Mouse (Mus musculus) embryo, embryonic 11 days (tissue): ENCODE results near the gene Castor2.

Experiments used
- DNase-seq: peaks from one replicate; pipeline ENCODE4 v3.0.0-alpha.2; 2015

Castor2 gene

DNA sequence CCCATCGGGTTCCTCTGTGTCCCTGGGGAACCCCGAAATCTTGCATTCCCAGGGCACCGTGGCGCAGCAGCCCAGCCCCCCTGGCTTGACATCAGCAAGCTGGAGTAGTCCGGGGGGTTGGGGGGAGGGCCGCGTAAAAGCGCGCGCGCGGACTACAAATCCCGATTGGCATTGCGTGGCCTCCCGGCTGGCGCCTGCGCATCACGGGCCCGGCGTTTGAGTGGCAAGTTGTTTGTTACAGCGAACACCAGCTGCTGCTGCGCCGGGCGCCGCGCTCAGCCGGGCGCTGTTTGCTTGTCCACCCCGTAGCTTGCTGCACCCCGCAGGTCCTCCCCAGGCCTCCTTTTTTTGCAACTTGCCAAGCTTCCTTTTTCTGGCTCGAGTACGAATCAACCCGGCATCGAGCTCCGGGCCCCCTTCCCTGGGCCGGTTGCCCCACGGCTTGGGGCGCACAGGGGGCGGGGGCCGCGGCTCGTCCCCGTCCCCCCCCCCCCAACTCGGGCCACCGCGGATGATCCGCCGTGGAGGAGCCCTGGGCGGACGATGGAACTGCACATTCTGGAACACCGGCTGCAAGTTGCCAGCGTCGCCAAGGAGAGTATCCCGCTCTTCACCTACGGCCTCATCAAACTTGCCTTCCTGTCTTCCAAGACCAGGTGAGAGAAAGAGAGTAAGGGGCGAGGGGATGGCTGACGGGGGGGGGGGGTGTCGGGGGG is at the start of gene Castor2:
Gene Castor2 (plus strand): TSS at position 216 of the 716 bp plus-strand sequence.
- peak; percentile 97 for DNase-seq

- peak; percentile 64 for DNase-seq
Measured at GRCm38 (mm10) chr5:134050711-134051110, 48.8 kb upstream of the Castor2 start.

DNA sequence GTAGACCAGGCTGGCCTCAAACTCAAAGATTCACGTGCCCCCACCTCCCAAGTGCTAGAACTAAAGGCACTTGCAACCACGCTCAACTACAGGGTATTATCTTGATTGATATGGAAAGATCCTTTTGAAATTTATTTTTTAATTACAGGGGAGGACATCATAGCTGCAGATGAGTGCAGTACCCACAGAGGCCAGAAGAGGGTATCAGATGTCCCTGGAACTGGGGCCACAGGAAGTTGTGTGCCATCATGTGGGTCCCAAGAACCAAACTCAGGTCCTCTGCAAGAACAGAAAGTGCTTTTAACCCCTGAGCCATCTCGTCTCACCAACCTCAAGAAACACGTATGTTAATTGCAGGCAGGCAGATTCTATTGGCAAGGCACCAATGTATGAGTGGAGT is 46.9 kb upstream of the Castor2 start:
- no peak for DNase-seq

DNA sequence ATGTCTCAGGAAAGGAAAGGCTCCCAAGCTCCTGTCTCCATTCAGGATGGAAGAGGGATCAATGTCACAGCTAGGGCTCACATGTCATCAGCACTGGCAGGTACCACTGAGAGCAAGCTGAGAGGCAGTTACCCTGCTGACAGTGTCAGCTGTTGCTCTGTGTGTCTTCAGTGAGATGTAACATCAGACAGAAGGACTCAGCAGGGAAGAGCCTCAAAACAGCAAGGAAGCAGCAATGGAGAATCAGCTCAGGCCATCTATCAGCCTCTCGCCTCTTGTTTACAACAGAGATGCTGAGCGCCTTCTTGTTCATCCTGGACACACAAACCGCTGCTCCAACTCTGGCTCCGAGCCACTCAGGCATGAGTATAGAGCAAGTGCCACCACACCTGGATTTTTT is 45.0 kb upstream of the Castor2 start:
- no peak for DNase-seq

GRCm38 (mm10) chr5:134058793-134059352 is 40.6 kb upstream of the Castor2 start:
- peak; percentile 63 for DNase-seq

- peak; percentile 88 for DNase-seq
Measured at GRCm38 (mm10) chr5:134063362-134064064, 36.0 kb upstream of the Castor2 start.

GRCm38 (mm10) chr5:134066261-134066660 is 33.2 kb upstream of the Castor2 start:
- DNase-seq, result no peak

DNA sequence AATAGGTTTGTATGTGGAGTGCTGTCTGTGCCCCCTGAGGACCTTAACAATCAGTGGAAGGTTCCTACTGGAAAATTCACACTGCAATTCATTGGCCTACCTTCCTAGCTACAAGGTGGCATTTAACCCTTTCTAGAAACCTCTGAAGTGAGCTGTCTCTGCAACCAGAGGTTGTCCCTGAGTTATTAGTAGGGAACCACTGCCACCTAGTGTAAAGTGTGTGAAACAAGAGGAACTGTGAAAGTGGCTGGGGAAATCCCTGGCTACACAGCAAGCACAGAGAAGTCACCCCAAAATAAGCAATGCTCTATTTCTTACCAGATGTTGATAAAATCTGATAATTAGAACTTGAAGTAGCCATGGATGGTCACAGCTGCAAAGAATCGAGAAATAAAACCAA is 31.6 kb upstream of the Castor2 start:
- peak; percentile 58 for DNase-seq

DNA sequence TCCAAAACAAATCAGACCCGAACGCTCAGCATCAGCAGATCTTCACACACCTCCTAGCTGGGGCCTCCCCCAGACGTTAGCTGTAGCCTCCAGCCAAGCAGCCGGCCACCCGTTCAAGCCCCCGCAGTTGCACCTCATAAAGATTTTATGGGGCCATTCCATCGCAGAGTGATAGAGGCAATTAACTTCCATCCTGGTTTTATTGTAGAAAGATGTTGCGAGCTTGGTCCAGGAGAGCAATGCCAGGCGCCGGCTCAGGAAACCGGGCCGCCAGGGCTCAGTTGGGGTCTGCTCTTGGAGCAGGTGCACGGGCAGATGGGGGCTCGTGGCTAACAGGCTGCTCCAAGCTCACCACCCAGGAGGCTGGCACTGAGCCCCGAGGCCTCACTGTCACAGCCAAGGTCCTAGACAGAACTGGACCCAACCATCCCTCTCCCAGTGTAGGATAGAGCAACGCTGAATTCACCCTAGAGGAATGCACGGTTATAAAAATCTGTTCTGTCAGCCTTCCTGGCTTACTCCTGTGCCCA is 25.9 kb upstream of the Castor2 start:
- peak; percentile 23 for DNase-seq

DNA sequence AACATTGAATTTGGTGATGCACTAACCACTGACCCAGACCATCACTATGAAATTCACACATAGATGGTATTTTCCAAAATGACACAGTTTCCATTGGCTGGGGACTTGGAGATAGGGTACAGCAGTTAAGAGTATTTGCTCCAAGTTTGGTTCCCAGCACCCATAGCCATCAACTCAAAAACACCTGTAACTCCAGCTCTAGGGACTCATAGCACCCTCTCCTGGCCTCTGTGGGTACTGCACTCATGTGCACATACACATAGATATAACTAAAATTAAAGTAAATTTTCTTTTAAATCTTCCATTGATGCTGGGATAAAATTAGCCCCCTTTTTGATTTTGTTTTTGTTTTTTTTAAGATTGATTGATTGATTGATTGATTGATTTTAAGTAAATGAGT is 25.1 kb upstream of the Castor2 start:
- DNase-seq, result no peak

DNA sequence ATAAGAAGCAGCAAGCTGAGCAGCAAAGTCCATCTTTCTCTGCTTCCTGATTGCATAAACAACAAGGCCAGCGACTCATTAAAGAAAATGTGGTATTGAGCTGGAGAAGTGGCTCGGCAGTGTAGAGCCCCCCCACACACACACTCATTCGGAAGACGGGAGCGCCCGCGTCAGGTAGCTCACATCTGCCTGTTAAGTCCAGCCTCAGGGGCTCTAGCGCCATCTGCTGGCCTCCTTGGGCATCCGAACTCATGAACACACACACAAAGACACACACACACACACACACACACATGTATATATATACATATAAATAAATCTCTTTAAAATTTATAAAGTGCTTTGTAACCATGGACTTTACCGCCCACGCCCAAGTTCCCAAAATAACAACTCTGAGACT is 23.3 kb upstream of the Castor2 start:
- no peak for DNase-seq

GRCm38 (mm10) chr5:134080685-134081548 is 18.6 kb upstream of the Castor2 start:
- DNase-seq, result peak; percentile 62

DNA sequence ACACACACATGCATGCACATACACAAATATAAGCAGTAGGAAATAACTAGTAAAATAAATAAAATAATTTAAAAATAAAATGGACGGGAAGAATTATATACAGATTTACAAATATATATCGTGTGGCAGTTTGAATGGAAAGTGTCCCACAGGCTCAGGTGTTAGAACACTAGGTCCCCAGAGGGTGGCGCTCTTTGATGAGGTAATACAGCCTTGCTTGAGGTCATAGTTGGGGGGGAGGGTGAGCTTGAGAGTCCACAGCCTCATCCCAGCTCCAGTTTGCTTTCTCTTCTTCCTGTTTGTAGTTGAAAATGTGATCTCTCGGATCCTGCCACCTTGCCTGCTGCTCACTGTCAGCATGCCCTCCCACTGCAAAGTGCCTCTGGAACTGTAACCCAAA is 14.3 kb upstream of the Castor2 start:
- DNase-seq, result no peak

- DNase-seq, result no peak
Measured at GRCm38 (mm10) chr5:134085887-134086639, 13.4 kb upstream of the Castor2 start.

- DNase-seq, result no peak
Measured at GRCm38 (mm10) chr5:134087211-134087610, 12.3 kb upstream of the Castor2 start.

DNA sequence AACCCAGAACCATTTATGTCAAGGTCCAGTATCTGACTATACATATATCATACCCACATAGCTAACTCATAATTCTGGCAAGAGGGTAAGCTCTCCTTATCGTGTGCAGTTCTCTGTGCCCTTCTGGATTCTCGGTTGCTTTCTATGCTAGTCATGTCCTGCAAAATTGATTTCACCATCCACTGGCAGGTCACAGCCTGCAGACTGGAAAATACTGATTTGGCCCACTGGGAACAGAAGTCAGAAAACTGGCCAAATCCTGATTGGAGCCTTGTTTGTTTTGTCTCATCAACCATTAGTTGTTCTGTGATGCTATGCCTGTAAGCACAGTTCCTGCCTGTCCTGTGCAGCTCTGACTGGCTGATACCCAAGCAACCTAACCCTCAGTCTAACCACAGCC is 3.7 kb upstream of the Castor2 start:
- DNase-seq, result no peak

DNA sequence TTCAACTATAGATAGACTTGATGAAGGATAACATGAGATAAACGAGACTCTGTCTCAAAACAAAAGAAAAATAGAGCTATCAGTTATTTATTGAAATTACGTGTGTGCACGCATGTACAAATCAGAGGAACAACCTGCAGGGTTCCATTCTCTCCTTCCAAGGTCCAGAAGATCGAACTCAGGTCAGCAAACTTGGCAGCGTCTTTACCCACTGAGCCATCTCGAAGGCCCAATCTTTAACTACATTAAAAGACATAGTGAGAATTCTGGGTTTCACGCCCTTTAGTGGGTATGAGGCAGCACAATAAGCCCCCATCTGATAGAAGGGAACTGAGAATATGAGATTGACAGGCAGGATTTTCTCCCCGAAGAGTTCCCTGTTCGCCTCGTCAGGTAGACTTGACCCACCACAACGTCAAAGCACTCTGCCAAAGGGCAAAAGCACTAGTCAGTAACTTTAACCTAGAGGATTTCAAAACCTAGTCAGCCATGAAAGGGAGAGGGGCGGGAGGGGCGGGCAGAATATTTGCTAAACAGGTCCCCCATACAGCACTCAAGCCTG is 1.1 kb upstream of the Castor2 start:
- no peak for DNase-seq

DNA sequence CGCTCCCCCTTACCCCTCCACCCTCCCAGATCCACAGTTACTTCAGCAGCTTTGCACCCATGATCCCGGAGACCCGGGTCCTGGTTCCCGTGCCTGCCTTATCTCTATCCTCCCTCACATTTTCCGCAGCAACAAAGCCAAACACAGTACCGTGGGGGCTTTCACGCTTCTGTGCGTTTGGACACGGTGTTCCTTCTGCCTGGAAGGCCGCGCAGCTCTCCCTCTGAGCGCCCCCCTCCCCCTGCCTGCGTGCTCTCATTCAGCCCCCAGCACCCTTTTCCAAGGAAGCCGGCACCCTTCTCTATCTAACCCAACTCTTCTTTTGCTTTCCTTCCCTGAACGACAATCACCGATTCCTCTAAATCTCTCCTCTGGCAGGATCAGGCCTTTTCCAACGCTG is 535 bp upstream of the Castor2 start:
- peak; percentile 51 for DNase-seq

DNA sequence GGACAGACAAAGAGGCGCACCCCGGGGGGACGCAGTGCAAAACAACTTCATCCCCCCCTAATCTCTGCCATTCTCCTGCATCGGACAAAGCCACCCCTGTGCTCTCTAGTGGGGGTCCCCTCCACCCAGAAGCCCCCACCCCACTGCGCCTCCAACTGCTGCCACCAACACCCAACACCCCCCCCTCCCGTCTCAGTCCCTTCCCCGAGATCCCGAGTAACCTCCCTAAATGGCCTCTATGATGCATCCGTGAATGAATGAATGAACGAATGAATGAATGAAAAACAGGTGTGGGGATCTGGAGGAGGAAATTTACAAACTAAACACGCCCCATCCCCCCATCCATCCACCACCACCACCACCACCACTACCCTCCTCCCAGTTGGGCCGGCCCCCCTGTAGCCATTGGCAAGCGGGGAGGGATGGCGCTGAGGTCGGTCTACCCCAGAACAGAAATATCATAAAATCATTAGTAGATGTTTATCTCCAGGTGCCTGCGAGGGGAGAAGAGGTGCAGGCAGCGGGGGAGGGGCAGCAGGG is 791 bp downstream of the Castor2 start:
- peak; percentile 41 for DNase-seq

DNA sequence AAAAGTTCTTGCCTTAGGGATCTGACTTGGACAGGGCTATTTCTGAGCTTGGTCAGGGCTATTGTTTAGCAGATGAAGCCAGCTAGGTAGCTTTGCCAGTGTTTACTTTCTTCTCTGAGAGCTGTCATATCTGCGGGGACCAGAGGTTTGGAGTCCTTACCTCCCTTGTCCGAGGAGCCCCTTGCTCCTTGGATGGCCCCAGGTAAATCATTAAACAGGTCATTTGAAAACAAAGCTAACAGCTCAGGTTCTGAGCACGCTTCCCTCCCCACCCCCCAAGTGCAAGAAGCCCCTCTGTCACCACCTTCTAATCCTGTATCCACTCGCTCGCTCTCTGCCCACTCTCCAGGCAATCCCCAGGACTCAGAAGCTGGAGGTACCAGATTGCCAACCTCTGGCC is 1.8 kb downstream of the Castor2 start:
- DNase-seq, result no peak

- peak; percentile 44 for DNase-seq
Measured at GRCm38 (mm10) chr5:134101883-134102282, 2.4 kb downstream of the Castor2 start.

GRCm38 (mm10) chr5:134102720-134103119 is 3.2 kb downstream of the Castor2 start:
- DNase-seq, result no peak
